Mouse (Mus musculus): ENCODE measurements around the gene Cnn2. TPM values are rescaled to one million over a fixed set of nuclear protein-coding genes. Genes with fewer than 3 reads are reported as not detected.

Cnn2 gene
- polyA plus RNA-seq, 1 experiment, result 0.59 TPM

DNA sequence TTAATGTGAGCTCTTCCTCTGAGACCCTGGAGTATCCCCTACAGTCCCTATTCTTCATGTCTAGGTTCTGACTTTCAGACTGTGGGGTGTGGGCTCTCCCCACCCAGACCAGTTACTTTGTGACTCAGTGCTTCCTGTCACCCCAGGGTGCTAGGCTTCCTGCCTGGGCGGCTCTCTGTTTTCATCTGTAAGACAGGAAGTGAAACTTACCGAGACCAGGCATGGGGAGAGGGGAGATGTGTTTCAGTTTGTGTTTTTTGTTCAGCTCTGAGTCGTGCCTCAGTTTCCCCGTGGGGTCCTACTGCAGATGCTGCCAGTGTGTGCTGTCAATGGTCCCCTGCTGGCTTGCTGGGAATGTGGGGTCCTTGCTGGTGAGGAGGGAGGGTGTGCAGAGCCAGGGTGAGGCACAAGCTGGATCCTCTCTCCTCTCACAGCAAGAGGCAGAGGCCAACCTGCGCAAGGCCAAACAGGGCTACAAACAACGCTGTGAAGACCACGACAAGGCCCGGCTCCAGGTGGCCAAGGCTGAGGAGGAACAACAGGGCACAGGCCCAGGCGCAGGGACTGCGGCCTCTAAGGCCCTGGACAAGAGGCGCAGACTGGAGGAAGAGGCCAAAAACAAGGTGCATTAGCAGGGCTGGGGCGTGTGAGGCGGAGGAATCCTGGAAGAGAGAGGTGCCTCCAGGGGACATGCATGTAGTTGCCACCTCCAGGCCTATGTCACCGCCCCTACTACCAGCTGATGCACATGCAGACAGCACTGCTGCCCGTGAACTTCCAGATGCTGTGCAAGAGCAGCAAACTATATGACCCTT lies 36.1 kb downstream of the Cnn2 start:
- TF ChIP-seq TAL1 (IDR thresholded peaks at IDR 0.05; ENCODE audit: low read length), result no peak
- TF ChIP-seq GATA1 (IDR thresholded peaks at IDR 0.05; ENCODE audit: low read length), result no peak
- Histone ChIP-seq H3K9me3 (ENCODE audit: control insufficient read depth, low read length) (no peaks in the 10 kb centered on the region), H3K36me3 (ENCODE audit: control insufficient read depth) (peaks cover 74% of the 10 kb centered on the region), H3K4me3 (replicated peaks) (no peak overlapping the region), H3K27me3 (ENCODE audit: control insufficient read depth) (peaks cover 3% of the 10 kb centered on the region; the same call in 1 of the 2 replicates), H3K4me1 (ENCODE audit: control insufficient read depth) (peaks cover 66% of the 10 kb centered on the region)

DNA sequence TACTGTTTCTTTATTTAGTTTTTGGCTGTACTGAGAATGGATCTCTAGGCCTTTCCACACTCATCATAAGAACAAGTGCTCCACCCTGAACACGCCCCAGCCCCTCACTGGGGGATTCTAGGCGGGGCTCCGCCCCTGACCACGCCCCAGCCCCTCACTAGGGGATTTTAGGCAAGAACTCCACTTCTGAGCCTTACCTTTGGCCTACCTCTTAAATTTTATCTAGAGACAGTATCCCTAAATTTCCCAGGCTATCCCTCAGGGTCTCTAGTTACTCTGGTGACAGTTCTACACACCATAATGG lies 36.6 kb downstream of the Cnn2 start:
- peaks cover 61% of the 10 kb centered on the region for H3K4me1 ChIP-seq (ENCODE audit: control insufficient read depth)
- no peaks in the 10 kb centered on the region for H3K27me3 ChIP-seq (ENCODE audit: control insufficient read depth)
- H3K36me3 ChIP-seq (ENCODE audit: control insufficient read depth), result peaks cover 72% of the 10 kb centered on the region
- H3K9me3 ChIP-seq (ENCODE audit: control insufficient read depth, low read length), result no peaks in the 10 kb centered on the region
- TF ChIP-seq TAL1 (IDR thresholded peaks at IDR 0.05; ENCODE audit: low read length), result no peak
- no peak for TF ChIP-seq GATA1 (IDR thresholded peaks at IDR 0.05; ENCODE audit: low read length)
- H3K4me3 ChIP-seq (replicated peaks), result no peak overlapping the region

DNA sequence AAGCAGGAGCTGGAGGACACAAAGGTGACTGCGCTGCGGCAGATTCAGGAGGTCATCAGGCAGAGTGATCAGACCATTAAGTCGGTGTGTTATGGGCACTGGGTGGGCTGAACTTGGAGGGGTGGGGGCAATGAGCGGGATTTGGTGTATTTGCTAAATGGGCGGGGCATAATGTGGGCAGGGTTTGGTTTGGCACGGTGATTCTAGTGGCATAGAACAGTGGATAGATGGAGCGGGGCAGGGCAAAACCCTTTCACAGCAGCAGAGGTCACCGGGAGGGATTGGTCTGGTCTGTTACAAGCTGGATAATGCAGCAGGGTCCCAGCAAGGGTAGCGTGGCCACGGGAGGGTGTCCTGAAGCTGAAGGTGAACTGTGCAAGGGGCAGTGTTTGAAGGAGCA lies 37.1 kb downstream of the Cnn2 start:
- H3K4me1 ChIP-seq (ENCODE audit: control insufficient read depth), result peaks cover 57% of the 10 kb centered on the region
- TF ChIP-seq TAL1 (IDR thresholded peaks at IDR 0.05; ENCODE audit: low read length) (no peak), GATA1 (IDR thresholded peaks at IDR 0.05; ENCODE audit: low read length) (no peak)
- H3K4me3 ChIP-seq (replicated peaks), result no peak overlapping the region
- peaks cover 72% of the 10 kb centered on the region for H3K36me3 ChIP-seq (ENCODE audit: control insufficient read depth)
- H3K27me3 ChIP-seq (ENCODE audit: control insufficient read depth), result no peaks in the 10 kb centered on the region
- no peaks in the 10 kb centered on the region for H3K9me3 ChIP-seq (ENCODE audit: control insufficient read depth, low read length)

DNA sequence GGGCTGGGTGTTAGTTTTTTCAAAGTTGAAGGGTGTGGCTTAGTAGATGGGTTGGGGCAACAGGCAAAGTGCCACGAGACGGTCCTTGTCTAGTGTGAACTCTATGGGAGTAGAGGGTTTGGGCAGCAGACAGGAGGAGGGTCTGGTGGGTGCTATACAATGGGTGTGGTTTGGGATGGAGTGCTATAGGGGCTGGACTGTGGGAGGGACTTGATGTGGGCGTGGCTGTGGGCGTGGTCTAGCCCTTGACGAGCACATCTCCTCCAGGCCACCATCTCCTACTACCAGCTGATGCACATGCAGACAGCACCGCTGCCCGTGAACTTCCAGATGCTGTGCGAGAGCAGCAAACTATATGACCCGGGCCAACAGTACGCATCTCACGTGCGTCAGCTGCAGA lies 37.5 kb downstream of the Cnn2 start:
- TF ChIP-seq GATA1 (IDR thresholded peaks at IDR 0.05; ENCODE audit: low read length), result no peak
- no peak for TF ChIP-seq TAL1 (IDR thresholded peaks at IDR 0.05; ENCODE audit: low read length)
- Histone ChIP-seq H3K4me3 (replicated peaks) (no peak overlapping the region), H3K36me3 (ENCODE audit: control insufficient read depth) (peaks cover 72% of the 10 kb centered on the region), H3K4me1 (ENCODE audit: control insufficient read depth) (peaks cover 53% of the 10 kb centered on the region), H3K9me3 (ENCODE audit: control insufficient read depth, low read length) (no peaks in the 10 kb centered on the region), H3K27me3 (ENCODE audit: control insufficient read depth) (no peaks in the 10 kb centered on the region)

DNA sequence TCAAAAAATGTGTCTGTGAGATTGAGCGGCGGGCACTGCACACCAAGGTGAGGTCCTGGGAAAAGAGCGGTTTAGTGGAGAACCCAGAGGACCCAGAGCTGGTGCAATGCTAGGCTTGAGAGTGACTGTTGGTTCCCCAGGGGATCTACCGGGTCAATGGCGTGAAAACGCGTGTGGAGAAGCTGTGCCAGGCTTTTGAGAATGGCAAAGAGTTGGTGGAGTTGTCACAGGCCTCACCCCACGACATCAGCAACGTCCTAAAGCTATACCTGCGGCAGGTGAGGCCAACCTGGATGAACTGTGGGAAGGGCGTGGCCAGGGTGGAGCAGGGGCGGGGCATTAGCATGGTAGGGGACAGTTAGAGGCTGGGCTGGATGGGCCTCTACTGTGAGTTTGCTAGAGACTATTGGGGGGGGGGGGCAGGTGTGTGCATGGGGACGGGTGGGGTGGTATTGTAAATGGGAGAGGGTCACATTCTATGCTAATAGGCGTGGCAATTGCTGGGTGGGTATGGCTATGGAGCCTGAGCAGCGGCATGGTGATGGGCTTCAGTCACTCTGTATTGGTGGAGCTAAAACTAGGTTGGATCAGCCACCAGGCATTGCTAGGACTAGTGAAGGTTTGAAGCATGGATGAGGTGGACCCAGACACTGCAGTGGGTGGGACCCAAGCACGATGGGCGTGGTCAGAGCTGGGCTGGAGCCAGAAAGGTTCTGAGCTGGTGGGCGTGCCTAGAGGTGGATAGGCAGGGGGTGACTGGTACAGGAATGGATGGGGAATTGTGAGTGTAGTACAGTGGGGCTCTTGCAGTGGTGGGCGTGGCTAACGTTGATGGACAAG lies 39.5 kb downstream of the Cnn2 start:
- peaks cover 60% of the 10 kb centered on the region for H3K36me3 ChIP-seq (ENCODE audit: control insufficient read depth)
- TF ChIP-seq GATA1 (IDR thresholded peaks at IDR 0.05; ENCODE audit: low read length), result no peak
- TF ChIP-seq TAL1 (IDR thresholded peaks at IDR 0.05; ENCODE audit: low read length), result no peak
- peaks cover 49% of the 10 kb centered on the region for H3K4me1 ChIP-seq (ENCODE audit: control insufficient read depth)

DNA sequence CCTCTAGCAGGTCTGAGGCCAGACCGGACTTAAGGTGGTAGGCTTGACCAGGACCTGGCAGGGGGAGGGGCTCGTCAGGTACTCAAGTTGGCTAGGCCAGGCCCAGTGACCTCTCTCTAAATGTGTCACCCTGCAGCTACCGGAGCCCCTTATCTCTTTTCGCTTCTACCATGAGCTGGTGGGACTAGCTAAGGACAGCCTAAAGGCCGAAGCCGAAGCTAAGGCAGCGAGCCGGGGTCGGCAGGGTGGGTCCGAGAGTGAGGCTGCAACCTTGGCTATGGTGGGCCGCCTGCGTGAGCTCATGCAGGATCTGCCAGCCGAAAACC lies 40.1 kb downstream of the Cnn2 start:
- Histone ChIP-seq H3K4me1 (ENCODE audit: control insufficient read depth) (peaks cover 54% of the 10 kb centered on the region), H3K27me3 (ENCODE audit: control insufficient read depth) (no peaks in the 10 kb centered on the region), H3K36me3 (ENCODE audit: control insufficient read depth) (peaks cover 58% of the 10 kb centered on the region), H3K4me3 (replicated peaks) (no peak overlapping the region), H3K9me3 (ENCODE audit: control insufficient read depth, low read length) (no peaks in the 10 kb centered on the region)
- TF ChIP-seq GATA1 (IDR thresholded peaks at IDR 0.05; ENCODE audit: low read length) (no peak), TAL1 (IDR thresholded peaks at IDR 0.05; ENCODE audit: low read length) (no peak)

More for the DNA sequence above, 39.5 kb downstream of the Cnn2 start:
- no peaks in the 10 kb centered on the region for H3K9me3 ChIP-seq (ENCODE audit: control insufficient read depth, low read length)
- no peaks in the 10 kb centered on the region for H3K27me3 ChIP-seq (ENCODE audit: control insufficient read depth)
- no peak overlapping the region for H3K4me3 ChIP-seq (replicated peaks)

DNA sequence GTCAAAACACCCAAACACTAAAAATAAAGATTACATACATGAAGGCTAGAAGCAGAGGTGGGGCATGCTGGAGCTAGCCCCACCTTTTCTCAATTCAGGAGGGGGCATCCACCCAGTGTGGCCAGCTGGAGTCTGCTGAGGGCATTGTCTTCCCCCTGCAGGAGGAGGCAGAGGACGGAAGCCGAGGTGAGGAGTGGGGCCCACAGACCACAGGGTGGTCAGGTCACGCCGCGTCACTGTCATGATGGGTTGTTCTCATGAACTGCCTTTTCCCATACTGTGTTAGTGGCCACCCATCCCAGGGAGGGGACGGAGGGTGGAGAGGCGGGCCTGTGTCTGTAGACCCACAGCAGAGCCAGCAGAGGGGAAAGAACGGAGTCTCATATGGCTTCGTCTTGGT lies 41.8 kb downstream of the Cnn2 start:
- TF ChIP-seq TAL1 (IDR thresholded peaks at IDR 0.05; ENCODE audit: low read length) (no peak), GATA1 (IDR thresholded peaks at IDR 0.05; ENCODE audit: low read length) (no peak)
- Histone ChIP-seq H3K36me3 (ENCODE audit: control insufficient read depth) (peaks cover 63% of the 10 kb centered on the region), H3K9me3 (ENCODE audit: control insufficient read depth, low read length) (no peaks in the 10 kb centered on the region), H3K27me3 (ENCODE audit: control insufficient read depth) (no peaks in the 10 kb centered on the region), H3K4me1 (ENCODE audit: control insufficient read depth) (peaks cover 54% of the 10 kb centered on the region), H3K4me3 (replicated peaks) (no peak overlapping the region)

DNA sequence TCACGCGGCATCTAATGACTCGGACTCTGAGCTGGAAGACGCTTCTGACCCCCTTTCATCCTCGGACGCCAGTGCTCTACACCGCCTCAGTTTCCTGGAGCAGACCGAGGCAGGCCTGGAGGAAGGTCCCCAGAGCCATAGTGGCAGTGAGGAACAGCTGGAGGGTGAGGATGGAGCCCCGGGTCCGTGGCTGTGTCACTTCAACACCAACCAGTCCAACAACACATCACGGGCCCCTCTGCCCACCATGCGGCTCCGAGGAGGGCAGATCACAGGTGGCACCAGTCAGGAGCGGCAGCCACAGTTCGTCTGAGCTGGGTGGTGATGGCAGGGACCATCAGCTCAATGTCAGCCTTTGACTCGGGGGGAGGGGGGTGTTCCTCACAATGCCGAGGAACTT lies 42.4 kb downstream of the Cnn2 start:
- Histone ChIP-seq H3K36me3 (ENCODE audit: control insufficient read depth) (peaks cover 68% of the 10 kb centered on the region), H3K27me3 (ENCODE audit: control insufficient read depth) (no peaks in the 10 kb centered on the region), H3K4me1 (ENCODE audit: control insufficient read depth) (peaks cover 48% of the 10 kb centered on the region), H3K4me3 (replicated peaks) (no peak overlapping the region), H3K9me3 (ENCODE audit: control insufficient read depth, low read length) (no peaks in the 10 kb centered on the region)
- no peak for TF ChIP-seq GATA1 (IDR thresholded peaks at IDR 0.05; ENCODE audit: low read length)
- TF ChIP-seq TAL1 (IDR thresholded peaks at IDR 0.05; ENCODE audit: low read length), result no peak

DNA sequence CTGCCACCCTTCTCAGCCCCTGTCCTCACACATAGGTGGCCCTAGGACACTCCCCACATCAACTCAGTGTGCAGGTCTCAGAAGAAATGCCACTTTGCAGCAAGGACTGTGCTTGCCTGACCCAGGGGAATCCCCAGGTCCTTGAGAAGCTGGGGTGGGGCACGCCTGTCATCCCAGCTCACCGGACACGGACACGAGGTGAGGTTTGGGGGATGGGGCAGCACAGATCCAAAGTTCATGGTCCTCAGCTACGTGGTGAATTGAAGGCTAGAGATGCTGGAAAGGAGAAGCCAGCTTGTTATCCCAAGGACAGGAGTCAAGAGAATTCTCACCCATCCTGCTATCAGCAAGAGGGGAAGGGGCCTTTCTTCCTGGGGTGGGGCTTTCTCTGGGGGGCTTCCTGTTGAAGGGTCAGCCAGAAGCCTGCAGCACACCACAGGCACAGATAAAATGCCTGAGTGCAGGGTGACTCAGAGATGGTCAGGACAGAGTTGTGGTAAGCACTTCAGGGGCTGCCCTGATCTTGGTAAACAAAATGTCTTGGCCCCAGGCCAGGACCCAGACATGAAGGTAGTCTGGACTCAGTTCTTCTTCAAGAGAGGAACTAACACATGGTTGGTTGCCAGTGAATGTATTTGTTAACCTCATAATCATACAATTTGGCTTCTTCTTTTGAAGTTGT lies 44.6 kb downstream of the Cnn2 start:
- Histone ChIP-seq H3K36me3 (ENCODE audit: control insufficient read depth) (peaks cover 69% of the 10 kb centered on the region), H3K4me3 (replicated peaks) (no peak overlapping the region), H3K27me3 (ENCODE audit: control insufficient read depth) (no peaks in the 10 kb centered on the region), H3K4me1 (ENCODE audit: control insufficient read depth) (peaks cover 33% of the 10 kb centered on the region), H3K9me3 (ENCODE audit: control insufficient read depth, low read length) (no peaks in the 10 kb centered on the region)
- TF ChIP-seq GATA1 (IDR thresholded peaks at IDR 0.05; ENCODE audit: low read length), result no peak
- TF ChIP-seq TAL1 (IDR thresholded peaks at IDR 0.05; ENCODE audit: low read length), result no peak
